Mouse (Mus musculus) testis, adult 2 months (tissue): ENCODE data around the gene Ifna14.

Experiments
- CTCF ChIP-seq: fragments of 200-500 bp; IDR thresholded peaks from 2 replicates; pipeline ENCODE4 v1.5.1; 2012; ENCODE audit warnings: low read depth, mild to moderate bottlenecking, inconsistent platforms, low read length, moderate library complexity; ENCODE audit not compliant: control insufficient read depth, insufficient read depth, insufficient replicate concordance
- POLR2A ChIP-seq: fragments of 200-500 bp; IDR thresholded peaks from 2 replicates; pipeline ENCODE4 v1.6.1; 2012; ENCODE audit warnings: low read depth, mild to moderate bottlenecking, inconsistent platforms, low read length, moderate library complexity; ENCODE audit not compliant: control insufficient read depth

DNA sequence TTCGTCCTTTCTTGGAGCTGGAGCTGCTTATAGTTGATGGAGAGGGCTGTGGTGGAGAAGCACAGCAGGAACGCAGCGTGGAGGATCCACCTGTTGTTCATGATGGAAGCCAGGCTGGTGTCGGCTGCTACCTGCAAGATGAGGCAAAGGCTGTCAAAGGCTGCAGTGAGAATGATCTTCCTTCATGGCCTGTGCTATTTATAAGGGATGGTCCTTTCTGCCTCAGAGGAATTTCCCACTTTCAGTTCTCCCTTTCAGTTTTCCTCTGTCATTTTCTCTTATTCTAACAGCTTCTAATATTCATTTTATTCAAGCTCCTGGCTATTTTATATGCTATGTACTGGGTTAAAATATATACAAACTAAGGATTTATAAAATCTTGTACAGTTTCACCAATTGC, 48.9 kb downstream of the Ifna14 start, which contains the start of gene Ifnb1:
- no peak for TF ChIP-seq POLR2A
- no peak for TF ChIP-seq CTCF
